Mouse (Mus musculus) colon, adult 2 months (tissue): ENCODE results near the gene Pcolce2. TPM values are rescaled to one million over a fixed set of nuclear protein-coding genes. Genes with fewer than 3 reads are reported as not detected.

ENCODE experiments used
- polyA plus RNA-seq: library from polyadenylated mRNA; depleted of rRNA; stranded (reverse); fragments of >200 nt; gene quantifications from 2 replicates; pipeline ENCODE4 v1.2.3, GENCODE M21; 2012; rRNA removed

The Pcolce2 gene
- polyA plus RNA-seq, result 0.38 and 0.40 TPM in 2 replicates

DNA sequence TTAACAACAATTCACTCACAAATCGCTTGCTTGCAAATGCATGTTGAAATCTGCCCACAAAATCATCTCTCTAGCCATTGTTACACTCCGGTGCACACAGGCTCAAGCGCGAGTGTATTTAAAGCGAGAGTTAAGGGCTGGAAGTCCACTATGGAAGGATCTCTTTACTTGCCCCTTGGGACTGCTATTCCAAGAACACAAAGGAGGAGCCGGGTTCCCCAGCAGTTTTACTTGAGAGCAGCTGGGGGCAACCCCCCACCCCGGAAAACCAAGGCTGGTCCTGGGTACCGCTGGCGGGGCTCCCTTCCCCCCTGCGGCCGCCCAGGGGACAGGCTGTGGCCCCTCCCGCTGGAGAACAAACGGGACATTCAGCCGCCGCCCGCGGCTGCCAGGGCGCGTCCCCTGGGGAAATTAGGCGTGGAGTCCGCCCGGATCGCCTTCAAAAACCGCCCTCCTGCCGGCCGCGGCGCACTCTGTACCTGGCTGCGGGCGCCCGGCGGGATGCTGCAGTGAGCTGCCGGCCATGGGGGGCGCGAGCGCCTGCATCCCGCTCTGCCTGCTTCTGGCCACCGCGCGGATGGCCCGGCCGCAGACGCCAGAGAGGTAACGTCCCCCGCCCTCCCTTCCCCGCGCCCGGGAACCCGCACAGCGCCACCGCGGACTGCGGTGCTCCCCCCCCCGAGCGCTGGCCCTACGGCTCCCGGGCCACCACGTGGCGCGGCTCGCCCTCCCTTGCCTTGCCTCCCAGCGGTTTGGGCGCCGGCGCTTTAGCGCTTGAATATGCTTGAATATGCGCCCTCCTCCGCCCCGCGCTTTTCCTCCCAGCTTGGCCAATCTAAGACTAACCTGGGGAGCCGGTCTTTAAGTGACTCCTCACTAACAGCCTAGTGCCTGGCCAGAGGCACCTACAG is at the start of gene Pcolce2:
Gene Pcolce2, plus strand, starts transcription at position 331 of the 911 bp plus-strand sequence.

Other genes starting within 250 kb of the Pcolce2 start
- gene Chst2, start 230.9 kb upstream of the Pcolce2 start, polyA plus RNA-seq, result 2.5 and 2.7 TPM in 2 replicates
- gene U2surp, start 125.6 kb upstream of the Pcolce2 start, polyA plus RNA-seq, result 1.2 and 1.6 TPM in 2 replicates
- gene Paqr9, start 77.9 kb upstream of the Pcolce2 start, polyA plus RNA-seq, result 0.27 TPM in 2 replicates
- 3.9 and 4.5 TPM in 2 replicates for gene Trpc1, start 112.8 kb downstream of the Pcolce2 start, polyA plus RNA-seq
- gene Pls1, start 207.7 kb downstream of the Pcolce2 start, polyA plus RNA-seq, result 12.0 and 16.1 TPM in 2 replicates
- 0.60 and 1.0 TPM in 2 replicates for gene Atr, start 220.0 kb downstream of the Pcolce2 start, polyA plus RNA-seq